Mouse (Mus musculus) MEL (cell line): ENCODE results near the gene Kif3b. TPM values are rescaled to one million over a fixed set of nuclear protein-coding genes. Genes with fewer than 3 reads are reported as not detected.

Experiments used
- DNase-seq: peaks from one replicate; pipeline ENCODE4 v3.0.0; 2011; ENCODE audit warnings: low read depth, low spot score
- H3K27ac ChIP-seq: 2 replicates; pipeline ENCODE4 v1.5.1; 2012; ENCODE audit warnings: low read depth, mild to moderate bottlenecking, control low read depth, low read length, moderate library complexity; ENCODE audit not compliant: control insufficient read depth
- H3K27me3 ChIP-seq, 2 experiments: fragments of 150-350 bp in 1 of 2; sonication (generic) in 1 of 2; 2 replicates each; pipeline ENCODE4 v1.6.1; 2012; ENCODE audit warnings: low read length in 2 of 2, mild to moderate bottlenecking in 2 of 2, improper control_type of control experiment in 1 of 2, moderate library complexity in 1 of 2; ENCODE audit not compliant: insufficient read depth in 2 of 2, control insufficient read depth in 1 of 2
- H3K36me3 ChIP-seq, 2 experiments: 2 replicates each; pipeline ENCODE4 v1.6.1; 2012 to 2014; ENCODE audit warnings: low read length in 2 of 2, improper control_type of control experiment in 1 of 2, inconsistent platforms in 1 of 2, mild to moderate bottlenecking in 1 of 2; ENCODE audit not compliant: insufficient read depth in 2 of 2, control insufficient read depth in 1 of 2
- H3K4me1 ChIP-seq, 2 experiments: fragments of 150-350 bp in 1 of 2; sonication (generic) in 1 of 2; 2 replicates each; pipeline ENCODE4 v1.6.1; 2012; ENCODE audit warnings: low read length in 2 of 2, improper control_type of control experiment in 1 of 2, mild to moderate bottlenecking in 1 of 2; ENCODE audit not compliant: insufficient read depth in 2 of 2, control insufficient read depth in 1 of 2
- H3K4me3 ChIP-seq, 2 experiments: fragments of 150-350 bp in 1 of 2; sonication (generic) in 1 of 2; 2 replicates each; pipeline ENCODE4 v1.5.1; 2012; ENCODE audit warnings: low read depth in 2 of 2, low read length in 2 of 2, mild to moderate bottlenecking in 2 of 2, moderate library complexity in 2 of 2, control low read depth in 1 of 2, improper control_type of control experiment in 1 of 2; ENCODE audit not compliant: control insufficient read depth in 1 of 2, insufficient read depth in 1 of 2
- H3K79me2 ChIP-seq: 2 replicates; pipeline ENCODE4 v1.6.1; 2012; ENCODE audit warnings: mild to moderate bottlenecking, low read length, moderate library complexity; ENCODE audit not compliant: control insufficient read depth, poor library complexity, insufficient read depth
- H3K9ac ChIP-seq: 2 replicates; pipeline ENCODE4 v1.6.1; 2012; ENCODE audit warnings: low read depth, mild to moderate bottlenecking, control low read depth, low read length, moderate library complexity; ENCODE audit not compliant: control insufficient read depth, poor library complexity, severe bottlenecking
- H3K9me3 ChIP-seq: fragments of 150-350 bp; sonication (generic); replicated peaks from 2 replicates; pipeline ENCODE4 v1.6.1; 2012; ENCODE audit warnings: mild to moderate bottlenecking, low read length, improper control_type of control experiment, moderate library complexity; ENCODE audit not compliant: insufficient read depth
- CHD1 ChIP-seq: IDR thresholded peaks from 2 replicates; pipeline ENCODE4 v1.6.1; 2012; ENCODE audit warnings: low read depth, mild to moderate bottlenecking, inconsistent platforms, low read length, improper control_type of control experiment
- CHD2 ChIP-seq: IDR thresholded peaks from 2 replicates; pipeline ENCODE4 v1.6.1; 2011; ENCODE audit warnings: low read length, improper control_type of control experiment
- E2F4 ChIP-seq: IDR thresholded peaks from 2 replicates; pipeline ENCODE4 v1.6.1; 2011; ENCODE audit warnings: low read depth, low read length, improper control_type of control experiment, borderline replicate concordance
- EP300 ChIP-seq, 2 experiments: IDR thresholded peaks; 2 replicates each; pipeline ENCODE4 v1.6.1; 2011; ENCODE audit warnings: improper control_type of control experiment in 2 of 2, low read length in 2 of 2, low read depth in 1 of 2, mild to moderate bottlenecking in 1 of 2
- ETS1 ChIP-seq: IDR thresholded peaks from 2 replicates; pipeline ENCODE4 v1.6.1; 2012; ENCODE audit warnings: low read depth, mild to moderate bottlenecking, inconsistent platforms, low read length, improper control_type of control experiment, moderate library complexity
- GABPA ChIP-seq: IDR thresholded peaks from 2 replicates; pipeline ENCODE4 v1.6.1; 2012; ENCODE audit warnings: low read depth, mild to moderate bottlenecking, inconsistent platforms, low read length, improper control_type of control experiment, moderate library complexity
- GATA1 ChIP-seq: IDR thresholded peaks from 2 replicates; pipeline ENCODE4 v1.6.1; 2011; ENCODE audit warnings: low read depth, low read length, improper control_type of control experiment
- KAT2A ChIP-seq: conservative IDR thresholded peaks from 2 replicates; pipeline ENCODE4 v1.6.1; 2012; ENCODE audit warnings: low read depth, low read length, improper control_type of control experiment, inconsistent platforms
- MAFK ChIP-seq: IDR thresholded peaks from 2 replicates; pipeline ENCODE4 v1.6.1; 2011; ENCODE audit warnings: low read depth, mild to moderate bottlenecking, low read length, improper control_type of control experiment, borderline replicate concordance
- MAX ChIP-seq: IDR thresholded peaks from 2 replicates; pipeline ENCODE4 v1.6.1; 2011; ENCODE audit warnings: low read length, improper control_type of control experiment
- MEF2A ChIP-seq: IDR thresholded peaks from 2 replicates; pipeline ENCODE4 v1.6.1; 2014; ENCODE audit warnings: low read depth, mild to moderate bottlenecking, inconsistent platforms, low read length, improper control_type of control experiment; ENCODE audit not compliant: poor library complexity, insufficient replicate concordance, severe bottlenecking; ENCODE audit errors: extremely low read depth
- MXI1 ChIP-seq: IDR thresholded peaks from 2 replicates; pipeline ENCODE4 v1.6.1; 2011; ENCODE audit warnings: mild to moderate bottlenecking, low read depth, low read length, improper control_type of control experiment
- MYC ChIP-seq: IDR thresholded peaks from 2 replicates; pipeline ENCODE4 v1.6.1; 2011; ENCODE audit warnings: low read depth, mild to moderate bottlenecking, low read length, improper control_type of control experiment, moderate library complexity
- NRF1 ChIP-seq: IDR thresholded peaks from 2 replicates; pipeline ENCODE4 v1.6.1; 2014; ENCODE audit warnings: low read depth, mild to moderate bottlenecking, inconsistent platforms, low read length, improper control_type of control experiment, moderate library complexity; ENCODE audit not compliant: poor library complexity, insufficient read depth, severe bottlenecking
- POLR2A ChIP-seq, 2 experiments: IDR thresholded peaks; 2 replicates each; pipeline ENCODE4 v1.6.1; 2011 to 2012; ENCODE audit warnings: low read length in 2 of 2, mild to moderate bottlenecking in 2 of 2, control low read depth in 1 of 2, improper control_type of control experiment in 1 of 2, low read depth in 1 of 2, moderate library complexity in 1 of 2; ENCODE audit not compliant: control insufficient read depth in 1 of 2, insufficient read depth in 1 of 2, poor library complexity in 1 of 2
- POLR2AphosphoS2 ChIP-seq: IDR thresholded peaks from 2 replicates; pipeline ENCODE4 v1.6.1; 2011; ENCODE audit warnings: low read length, improper control_type of control experiment
- POLR2AphosphoS5 ChIP-seq: IDR thresholded peaks from 2 replicates; pipeline ENCODE4 v1.6.1; 2012; ENCODE audit warnings: low read depth, borderline replicate concordance, mild to moderate bottlenecking, inconsistent platforms, low read length, moderate library complexity, mixed read lengths
- SIN3A ChIP-seq: IDR thresholded peaks from 2 replicates; pipeline ENCODE4 v1.6.1; 2012; ENCODE audit warnings: low read length, improper control_type of control experiment, inconsistent platforms
- SMC3 ChIP-seq: IDR thresholded peaks from 2 replicates; pipeline ENCODE4 v1.6.1; 2011; ENCODE audit warnings: low read depth, low read length, improper control_type of control experiment
- TAL1 ChIP-seq: IDR thresholded peaks from 2 replicates; pipeline ENCODE4 v1.6.1; 2012; ENCODE audit warnings: mild to moderate bottlenecking, inconsistent platforms, low read length, moderate library complexity, mixed read lengths
- TBP ChIP-seq: IDR thresholded peaks from 2 replicates; pipeline ENCODE4 v1.8.0; 2011; ENCODE audit warnings: low read depth, low read length, improper control_type of control experiment
- ZNF384 ChIP-seq: IDR thresholded peaks from 2 replicates; pipeline ENCODE4 v1.6.1; 2012; ENCODE audit warnings: low read depth, mild to moderate bottlenecking, inconsistent platforms, low read length, improper control_type of control experiment
- polyA plus RNA-seq, 2 experiments: library from polyadenylated mRNA; stranded (reverse) in 1 of 2; unstranded in 1 of 2; fragments of >175 nt in 1 of 2; fragments of >200 nt in 1 of 2; gene quantifications; 2 replicates each; pipeline versions ENCODE4 v1.2.1 to v1.2.4; 2012; ENCODE audit warnings: low replicate concordance in 2 of 2, low read depth in 1 of 2; ENCODE audit not compliant: insufficient read length in 2 of 2, insufficient read depth in 1 of 2, missing spikeins in 1 of 2
- total RNA-seq: library from RNA; depleted of rRNA; stranded (reverse); fragments of 300-350 nt; gene quantifications from 2 replicates; pipeline ENCODE4 v1.2.3, GENCODE M21; 2012

The Kif3b gene
- total and polyA plus RNA-seq, 3 experiments: 11.0 to 34.2 (median 17.9) TPM

DNA sequence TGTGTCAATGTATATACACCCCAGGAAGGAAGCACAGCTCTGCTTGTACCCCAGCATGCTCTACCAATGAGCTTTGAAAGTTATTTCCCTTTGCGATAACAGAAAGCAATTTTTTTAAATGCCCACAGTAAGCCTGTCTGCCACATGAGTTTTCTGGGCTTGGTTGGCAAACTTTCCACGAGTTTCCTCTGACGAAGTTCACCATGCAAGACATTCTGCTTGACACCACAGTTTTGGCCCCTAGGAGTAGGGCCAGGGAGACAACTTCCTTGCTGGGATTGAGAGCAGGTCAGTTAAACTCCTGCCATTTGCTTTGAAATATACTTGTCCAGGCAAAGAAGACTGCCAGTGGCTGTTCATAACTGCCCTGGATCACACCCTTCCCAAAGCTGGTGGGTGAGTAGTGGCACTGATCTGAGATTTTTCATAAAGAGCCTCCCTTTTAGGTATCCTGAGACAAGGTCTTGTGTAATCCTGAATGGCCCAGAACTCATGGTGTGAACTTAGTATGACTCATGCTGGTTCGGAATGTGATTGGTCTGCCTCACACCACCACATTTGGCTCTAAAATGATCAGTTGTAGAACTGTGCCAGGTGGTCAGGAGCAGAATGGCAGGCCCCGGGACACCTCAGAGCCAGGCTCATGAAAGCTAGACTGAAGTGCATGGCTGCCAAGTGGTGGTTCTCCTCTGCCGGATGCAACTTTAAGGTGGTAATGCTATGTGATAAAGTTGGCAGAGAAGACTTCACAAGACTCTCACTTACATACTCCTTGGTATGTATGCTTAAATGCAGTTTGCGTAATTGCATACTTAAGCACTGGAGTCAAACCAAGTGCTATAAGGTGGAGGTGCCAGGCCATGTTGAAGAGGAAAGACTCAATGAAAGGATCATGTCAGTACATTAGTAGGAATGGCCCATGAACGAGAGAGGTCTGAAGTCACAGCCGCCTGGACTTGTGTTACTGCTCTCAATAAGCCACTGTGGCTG lies 47.4 kb downstream of the Kif3b start:
- no peak for DNase-seq
- no peaks in the 10 kb centered on the region for H3K9me3 ChIP-seq
- TF ChIP-seq POLR2AphosphoS2 (no peak), SIN3A (no peak), POLR2A (IDR thresholded peaks at IDR 0.05; ENCODE audit: control insufficient read depth in 1 of 2, insufficient read depth in 1 of 2, low read depth in 1 of 2, low read length in 2 of 2, poor library complexity in 1 of 2) (no peak), GATA1 (no peak)
- no peak overlapping the region for H3K4me3 ChIP-seq
- no peak overlapping the region for H3K9ac ChIP-seq
- peaks cover 9 to 15% of the 10 kb centered on the region in 2 experiments for H3K4me1 ChIP-seq
- no peaks in the 10 kb centered on the region for H3K27me3 ChIP-seq
- H3K27ac ChIP-seq: no peak overlapping the region
- no peaks in the 10 kb centered on the region for H3K79me2 ChIP-seq
- peaks cover 0 to 19% of the 10 kb centered on the region in 2 experiments; a peak in 2 of 4 replicates for H3K36me3 ChIP-seq

DNA sequence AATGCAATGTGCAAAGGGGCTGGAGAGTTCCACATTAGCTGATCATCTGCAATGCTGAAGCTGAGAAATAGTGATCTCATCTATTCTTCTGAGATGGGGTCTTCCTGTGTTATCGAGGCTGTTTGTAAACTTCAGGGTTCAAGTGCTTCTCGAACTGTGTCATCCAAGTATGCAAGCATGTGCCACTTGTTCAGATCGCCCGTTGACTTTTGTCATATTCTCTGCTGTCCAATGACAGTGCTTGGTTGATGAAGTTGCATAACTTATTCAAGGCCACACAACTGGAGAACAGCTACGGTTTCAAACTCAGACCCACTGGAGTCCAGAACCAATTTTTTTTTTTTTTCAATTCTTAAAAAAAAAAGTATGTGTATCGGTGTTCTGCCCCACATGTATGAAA lies 51.0 kb downstream of the Kif3b start:
- no peak overlapping the region for H3K9ac ChIP-seq

DNA sequence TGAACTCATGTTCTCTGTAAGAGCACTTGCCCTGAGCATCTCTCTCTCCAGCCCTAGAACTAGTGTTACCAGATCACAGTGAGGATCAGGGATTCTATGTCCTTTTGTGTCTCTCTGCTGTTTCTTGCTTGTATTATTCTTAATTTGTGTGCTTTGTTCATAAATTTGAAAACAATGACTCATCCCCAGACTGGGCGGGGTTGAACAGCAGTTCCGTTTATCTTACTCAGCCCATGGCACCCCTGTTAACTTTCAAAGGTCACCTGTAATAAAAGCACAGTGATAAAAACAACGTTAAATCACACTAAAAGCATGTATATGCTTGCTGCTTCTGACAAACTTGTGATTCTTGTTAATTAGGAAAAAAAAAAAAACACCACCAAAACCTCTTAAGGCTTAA lies 51.4 kb downstream of the Kif3b start:
- H3K27me3 ChIP-seq: no peaks in the 10 kb centered on the region
- peaks cover 22% of the 10 kb centered on the region for H3K79me2 ChIP-seq
- DNase-seq: peak; percentile 83
- H3K36me3 ChIP-seq: peaks cover 0 to 31% of the 10 kb centered on the region in 2 experiments; a peak in 2 of 4 replicates
- H3K9ac ChIP-seq: no peak overlapping the region
- peaks cover 13 to 27% of the 10 kb centered on the region in 2 experiments for H3K4me1 ChIP-seq
- no peaks in the 10 kb centered on the region for H3K9me3 ChIP-seq
- peak overlapping the region; percentile 81 for H3K27ac ChIP-seq
- H3K4me3 ChIP-seq: no peak overlapping the region; a peak in 1 of 4 replicates
- TF ChIP-seq CHD1 (no peak), MEF2A (no peak), ETS1 (peak; percentile 92), POLR2AphosphoS5 (no peak), KAT2A (no peak), E2F4 (no peak), GATA1 (peak; percentile 85), MYC (0 out of 2 replicates have a peak, but pooled peaks have one; percentile 34), CHD2 (no peak), TBP (0 out of 2 replicates have a peak, but pooled peaks have one; percentile 25), SIN3A (peak; percentile 86), NRF1 (no peak), EP300 (IDR thresholded peaks at IDR 0.05; ENCODE audit: low read depth in 1 of 2, low read length in 2 of 2) (peak; percentile 89 to 91), SMC3 (no peak), MXI1 (peak; percentile 49; the same call in 1 of the 2 replicates), MAFK (0 out of 2 replicates have a peak, but pooled peaks have one; percentile 28), TAL1 (peak; percentile 64), POLR2A (IDR thresholded peaks at IDR 0.05; ENCODE audit: control insufficient read depth in 1 of 2, insufficient read depth in 1 of 2, low read depth in 1 of 2, low read length in 2 of 2, poor library complexity in 1 of 2) (no peak), GABPA (peak; percentile 13; the same call in 1 of the 2 replicates), MAX (peak; percentile 61)

More for the DNA sequence above, 51.0 kb downstream of the Kif3b start:
- H3K4me3 ChIP-seq: no peak overlapping the region
- TF ChIP-seq ZNF384 (no peak; the same call in 1 of the 2 replicates), MEF2A (no peak), MXI1 (0 out of 2 replicates have a peak, but pooled peaks have one; percentile 2)
- no peaks in the 10 kb centered on the region for H3K27me3 ChIP-seq
- peak; percentile 23 for DNase-seq
- H3K4me1 ChIP-seq: peaks cover 13 to 27% of the 10 kb centered on the region in 2 experiments
- no peaks in the 10 kb centered on the region for H3K9me3 ChIP-seq
- peaks cover 18% of the 10 kb centered on the region for H3K79me2 ChIP-seq
- peaks cover 0 to 31% of the 10 kb centered on the region in 2 experiments; a peak in 2 of 4 replicates for H3K36me3 ChIP-seq
- H3K27ac ChIP-seq: peak overlapping the region; percentile 81
